Mouse (Mus musculus) limb, embryonic 10.5 days (tissue): ENCODE results near the gene Upf1. TPM values are rescaled to one million over a fixed set of nuclear protein-coding genes. Genes with fewer than 3 reads are reported as not detected.

Experiments
- DNase-seq: peaks from one replicate; pipeline ENCODE4 v3.0.0-alpha.2; 2017; ENCODE audit warnings: low spot score
- H3K27ac ChIP-seq: fragments of 300-500 bp; sonication (generic); 2 replicates; pipeline ENCODE4 v1.5.1; 2016; ENCODE audit warnings: mild to moderate bottlenecking
- H3K27me3 ChIP-seq: fragments of 300-500 bp; sonication (generic); 2 replicates; pipeline ENCODE4 v1.6.1; 2016; ENCODE audit warnings: low read depth, mild to moderate bottlenecking; ENCODE audit not compliant: poor library complexity, severe bottlenecking
- H3K36me3 ChIP-seq: fragments of 300-500 bp; sonication (generic); 2 replicates; pipeline ENCODE4 v1.6.1; 2016; ENCODE audit warnings: mild to moderate bottlenecking, moderate library complexity
- H3K4me1 ChIP-seq: fragments of 300-500 bp; sonication (generic); 2 replicates; pipeline ENCODE4 v1.6.1; 2016
- H3K4me3 ChIP-seq: fragments of 300-500 bp; sonication (generic); 2 replicates; pipeline ENCODE4 v1.5.1; 2016; ENCODE audit warnings: mild to moderate bottlenecking, moderate library complexity
- H3K9me3 ChIP-seq: fragments of 300-500 bp; sonication (generic); replicated peaks from 2 replicates; pipeline ENCODE4 v1.6.1; 2016; ENCODE audit warnings: mild to moderate bottlenecking
- WGBS: fragments of 180-500 bp; shearing (Covaris S2); methylation state at CpG from one replicate; pipeline ENCODE4 v1.1.7; 2016; 5-methylcytosine and 5-hydroxymethylcytosine counted together
- polyA plus RNA-seq: library from polyadenylated mRNA; unstranded; fragments of >200 nt; fragmentation: Nextera tagmentation; extraction: Ambion mirVana; gene quantifications from 2 replicates; pipeline ENCODE4 v1.2.1, GENCODE M21; 2016

Upf1 gene
- 25.6 and 26.7 TPM in 2 replicates for polyA plus RNA-seq

DNA sequence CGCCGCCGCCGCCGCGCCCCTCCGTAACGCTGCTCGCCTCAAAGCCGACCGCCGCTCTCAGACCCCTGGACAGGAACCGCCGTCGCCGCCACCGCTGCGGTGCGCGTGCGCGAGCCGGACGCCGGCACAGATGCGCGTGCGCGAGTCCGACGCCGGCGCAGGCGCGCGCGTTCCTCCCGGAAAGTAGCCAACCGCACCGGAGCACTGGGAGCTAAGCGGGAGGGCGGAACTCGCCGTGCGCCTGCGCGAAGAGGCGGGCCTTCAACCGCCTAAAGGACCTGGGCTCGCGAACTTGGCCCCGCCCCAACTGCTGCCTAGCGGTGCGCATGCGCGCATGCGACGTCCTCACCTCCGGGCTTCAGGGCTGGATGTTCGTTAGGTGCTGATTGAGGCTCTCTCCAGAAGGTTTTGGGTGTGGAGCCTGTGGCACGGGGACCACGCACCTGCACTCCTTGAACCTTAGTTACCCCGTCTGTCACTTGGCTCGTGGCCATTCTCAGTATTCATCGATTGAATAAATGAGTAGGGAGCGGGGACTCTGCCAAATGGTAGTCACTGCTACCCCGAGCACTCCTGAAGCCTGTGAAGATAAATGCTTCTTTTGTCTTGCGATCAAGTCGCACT is at the start of gene Upf1:
Upf1 (minus strand) TSS at position 85 of the 624 bp plus-strand sequence.
- 1% methylated on average over 69 of the region's 69 CpGs for WGBS
- peak; percentile 99 for DNase-seq
- Histone ChIP-seq H3K27me3 (no peaks in the 10 kb centered on the region), H3K4me3 (peak within 1 kb of the TSS; percentile 97), H3K9me3 (no peaks in the 10 kb centered on the region), H3K4me1 (peaks cover 52% of the 10 kb centered on the region), H3K36me3 (peaks cover 35% of the 10 kb centered on the region), H3K27ac (peak within 1 kb of the TSS; percentile 94)

DNA sequence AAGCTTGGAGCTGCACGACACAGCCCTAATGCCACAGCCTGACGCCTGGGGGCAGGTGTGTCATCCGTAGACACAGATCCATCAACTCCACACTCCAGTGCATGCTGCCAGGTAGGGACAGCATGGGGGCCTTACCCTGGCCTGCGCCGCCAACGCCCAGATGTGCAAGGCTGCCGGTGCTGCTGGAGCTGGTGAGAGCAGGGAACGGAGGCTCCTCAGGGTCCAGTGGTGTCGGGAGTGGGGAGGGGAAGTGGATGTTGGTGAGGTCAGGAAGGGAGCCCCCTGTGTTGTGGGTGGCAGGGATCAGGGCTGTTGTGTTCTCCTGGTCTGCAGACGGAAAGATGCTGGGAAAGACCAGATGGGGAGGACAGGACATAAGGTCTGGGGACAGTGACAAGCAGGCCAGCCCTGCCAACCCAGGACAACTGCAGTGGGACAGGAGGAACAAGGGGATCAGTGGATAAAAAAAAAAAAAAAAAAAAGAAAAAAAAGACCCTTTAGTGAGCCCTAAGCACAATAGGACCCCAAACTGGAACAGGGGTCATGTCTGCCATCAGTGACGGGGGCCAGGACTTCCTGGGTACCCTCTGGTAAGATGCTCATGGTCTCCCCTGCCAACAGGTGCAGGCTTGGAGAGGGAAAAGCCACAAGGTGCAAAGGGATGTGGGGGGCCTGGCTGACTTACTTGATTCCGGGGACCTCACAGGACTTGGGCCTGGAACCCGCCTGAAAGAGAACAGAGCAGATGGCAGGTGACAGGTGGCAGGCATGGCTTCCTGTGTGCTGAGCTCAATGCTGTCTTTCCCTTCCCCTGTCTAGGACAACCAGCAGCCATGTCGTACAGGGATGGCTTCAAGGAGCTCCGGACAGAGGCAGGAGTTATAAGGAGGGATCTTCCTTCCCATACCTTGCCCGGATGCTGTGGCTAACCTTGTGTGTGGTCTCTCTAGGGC is 44.8 kb upstream of the Upf1 start:
- 89% methylated on average over 16 of the region's 16 CpGs for WGBS
- Histone ChIP-seq H3K36me3 (peaks cover 11% of the 10 kb centered on the region), H3K4me1 (0 out of 2 replicates have a peak, but pooled peaks cover 3% of the 10 kb centered on the region), H3K27ac (no peak overlapping the region), H3K27me3 (no peaks in the 10 kb centered on the region), H3K9me3 (no peaks in the 10 kb centered on the region), H3K4me3 (no peak overlapping the region)
- no peak for DNase-seq

DNA sequence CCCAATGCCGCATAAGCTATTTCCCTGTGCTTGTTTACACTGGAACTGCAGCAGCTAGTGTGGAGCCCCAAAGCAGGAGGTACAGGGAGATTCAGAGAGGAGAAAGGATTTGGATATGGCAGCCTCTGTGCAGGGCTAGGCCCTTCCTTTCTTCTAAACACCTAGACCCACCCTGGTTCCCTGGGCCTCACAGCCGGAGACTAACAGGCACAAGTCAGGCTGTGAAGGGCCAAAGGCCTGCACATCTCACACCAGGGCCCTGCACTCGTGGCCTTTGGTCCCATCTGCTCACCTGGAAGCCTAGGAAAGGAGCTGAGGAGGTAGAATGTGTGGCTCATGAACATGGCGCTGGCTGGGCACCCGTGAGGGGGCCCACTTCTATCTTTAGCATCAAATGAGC is 43.1 kb upstream of the Upf1 start:
- DNase-seq, result no peak
- 75% methylated on average over 5 of the region's 5 CpGs for WGBS
- H3K27ac ChIP-seq, result no peak overlapping the region
- 0 out of 2 replicates have a peak, but pooled peaks cover 3% of the 10 kb centered on the region for H3K4me1 ChIP-seq
- H3K4me3 ChIP-seq, result no peak overlapping the region
- no peaks in the 10 kb centered on the region for H3K9me3 ChIP-seq
- H3K27me3 ChIP-seq, result no peaks in the 10 kb centered on the region
- H3K36me3 ChIP-seq, result peaks cover 22% of the 10 kb centered on the region

DNA sequence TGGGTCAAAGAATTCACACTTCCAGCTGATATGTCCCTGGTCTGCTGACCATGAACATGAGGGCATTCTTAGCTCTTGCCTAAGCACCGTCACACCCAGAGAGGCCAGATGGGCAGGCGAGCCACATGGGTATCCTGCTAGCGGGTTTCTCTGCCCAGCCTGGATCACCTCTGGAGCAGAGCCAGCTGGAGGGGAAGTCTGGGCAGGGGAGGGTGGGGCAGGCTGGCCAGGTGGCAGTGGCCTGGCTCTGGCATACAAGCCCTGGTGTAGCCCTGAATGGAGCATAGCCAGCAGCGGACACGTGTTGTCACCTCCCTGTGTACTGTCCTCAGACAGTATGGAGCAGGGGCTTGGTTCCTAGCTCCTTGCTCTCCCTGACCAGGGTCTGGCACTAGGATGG is 42.6 kb upstream of the Upf1 start:
- WGBS, result 89% methylated on average over 5 of the region's 5 CpGs
- peaks cover 28% of the 10 kb centered on the region for H3K36me3 ChIP-seq
- DNase-seq, result no peak

DNA sequence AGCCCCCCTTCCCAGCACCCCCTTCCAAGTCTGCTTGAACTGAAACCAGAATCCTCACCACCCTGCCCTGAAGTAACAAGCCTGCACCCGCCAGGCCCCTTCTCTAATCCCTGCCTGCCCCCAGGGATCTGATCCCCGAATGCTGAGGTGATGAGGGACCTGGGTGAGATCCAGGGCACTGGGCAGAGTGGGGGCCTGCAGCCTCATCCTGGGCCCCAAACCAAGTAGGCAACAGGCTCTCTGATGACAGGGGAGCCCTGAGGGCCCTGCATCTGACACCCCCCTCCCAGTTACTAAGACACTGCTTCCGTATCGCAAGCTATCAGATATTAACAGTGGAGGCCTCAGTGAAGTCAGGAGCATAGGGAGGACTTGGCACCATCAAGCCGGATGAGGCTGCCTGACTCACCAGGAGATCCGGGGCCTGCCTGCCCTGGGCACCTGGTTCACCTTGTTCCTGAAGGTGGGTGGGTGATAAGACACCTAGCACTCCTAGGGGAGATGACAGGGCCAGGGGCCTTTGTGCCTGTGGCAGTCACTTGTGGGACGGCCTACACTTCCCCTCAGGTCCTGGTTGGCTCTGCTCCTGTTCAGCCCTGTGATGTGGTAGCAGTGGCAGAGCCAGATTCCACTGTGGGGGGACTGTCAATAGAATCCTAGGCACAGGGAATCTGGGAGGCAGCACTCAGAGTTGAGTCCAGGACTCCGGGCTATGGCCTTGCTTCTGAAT is 41.4 kb upstream of the Upf1 start:
- no peak for DNase-seq
- Histone ChIP-seq H3K36me3 (peaks cover 21% of the 10 kb centered on the region), H3K27ac (no peak overlapping the region), H3K9me3 (no peaks in the 10 kb centered on the region), H3K27me3 (no peaks in the 10 kb centered on the region), H3K4me3 (no peak overlapping the region), H3K4me1 (peaks cover 3% of the 10 kb centered on the region; the same call in 1 of the 2 replicates)
- WGBS, result 86% methylated on average over 8 of the region's 8 CpGs

More for the DNA sequence above, 42.6 kb upstream of the Upf1 start:
- Histone ChIP-seq H3K27ac (no peak overlapping the region), H3K27me3 (no peaks in the 10 kb centered on the region), H3K9me3 (no peaks in the 10 kb centered on the region), H3K4me3 (no peak overlapping the region), H3K4me1 (peaks cover 3% of the 10 kb centered on the region; the same call in 1 of the 2 replicates)

DNA sequence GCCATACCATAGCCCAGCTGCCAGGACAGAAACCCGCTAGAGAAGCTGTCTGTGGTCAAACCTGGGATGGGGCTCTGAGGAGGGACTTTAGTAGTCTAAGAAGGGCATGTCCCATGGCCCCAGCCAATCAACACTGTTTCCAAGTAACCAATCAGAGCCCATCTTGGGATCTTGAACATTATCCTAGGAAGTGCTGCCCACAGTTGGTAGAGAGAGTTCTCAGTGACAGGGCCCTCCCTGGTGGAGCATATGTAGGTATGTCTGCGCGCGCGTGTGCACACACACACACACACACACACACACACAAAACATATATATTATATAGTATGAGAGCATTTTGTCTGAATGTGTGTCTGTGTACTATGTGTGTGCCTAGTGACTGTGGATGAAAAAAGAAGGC is 40.0 kb upstream of the Upf1 start:
- peaks cover 7% of the 10 kb centered on the region for H3K4me1 ChIP-seq
- no peaks in the 10 kb centered on the region for H3K27me3 ChIP-seq
- no peak overlapping the region for H3K27ac ChIP-seq
- H3K4me3 ChIP-seq, result no peak overlapping the region
- 79% methylated on average over 5 of the region's 5 CpGs for WGBS
- DNase-seq, result no peak
- peaks cover 33% of the 10 kb centered on the region for H3K36me3 ChIP-seq
- H3K9me3 ChIP-seq, result no peaks in the 10 kb centered on the region

DNA sequence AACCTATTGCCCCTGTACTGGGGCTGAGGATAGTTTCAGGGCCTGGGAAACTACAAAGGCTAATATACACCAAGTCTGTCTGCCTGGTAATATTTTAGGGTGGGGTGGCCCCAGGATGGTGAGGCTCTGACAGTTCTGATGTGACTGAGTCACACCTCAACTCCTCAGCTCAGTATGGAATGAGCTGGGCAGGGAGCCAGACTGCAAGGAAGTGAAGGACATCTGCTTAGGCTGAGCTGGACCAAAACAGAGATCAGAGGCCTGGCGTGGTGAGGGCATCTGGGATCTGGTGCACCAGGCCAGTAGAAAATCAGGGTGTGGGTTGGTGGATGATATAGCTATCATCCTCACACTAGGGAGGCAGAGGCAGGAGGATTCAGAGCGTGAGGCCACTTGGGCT is 36.6 kb upstream of the Upf1 start:
- no peak for DNase-seq
- H3K27me3 ChIP-seq, result no peaks in the 10 kb centered on the region
- H3K36me3 ChIP-seq, result peaks cover 64% of the 10 kb centered on the region
- H3K4me1 ChIP-seq, result peaks cover 8% of the 10 kb centered on the region
- 87% methylated on average over 2 of the region's 2 CpGs for WGBS
- H3K4me3 ChIP-seq, result no peak overlapping the region
- H3K9me3 ChIP-seq, result no peaks in the 10 kb centered on the region
- H3K27ac ChIP-seq, result no peak overlapping the region

DNA sequence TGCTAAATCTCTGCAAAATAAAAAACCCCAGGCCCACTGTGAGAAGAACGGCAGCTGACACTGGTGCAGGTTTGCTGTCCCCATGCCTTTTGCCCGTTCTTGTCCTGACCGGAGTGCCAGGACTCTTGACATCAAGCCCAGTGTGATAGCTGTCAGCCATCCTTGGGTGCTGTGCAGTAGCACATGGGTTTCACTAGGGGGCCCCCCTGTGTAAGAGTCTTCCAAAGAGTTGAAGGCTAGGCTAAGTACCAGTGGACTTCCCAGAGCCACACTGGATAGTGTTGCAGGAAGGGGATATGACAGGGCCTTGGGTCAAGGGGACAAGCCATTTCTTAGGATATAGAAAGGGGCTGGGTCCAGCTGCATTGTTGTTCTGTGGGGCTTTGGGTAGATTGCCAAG is 30.2 kb upstream of the Upf1 start:
- no peaks in the 10 kb centered on the region for H3K9me3 ChIP-seq
- DNase-seq, result peak; percentile 63
- 65% methylated on average over 3 of the region's 3 CpGs for WGBS
- H3K27me3 ChIP-seq, result peaks cover 16% of the 10 kb centered on the region
- H3K4me3 ChIP-seq, result no peak overlapping the region
- no peak overlapping the region for H3K27ac ChIP-seq
- peaks cover 6% of the 10 kb centered on the region; the same call in 1 of the 2 replicates for H3K4me1 ChIP-seq
- peaks cover 38% of the 10 kb centered on the region for H3K36me3 ChIP-seq

DNA sequence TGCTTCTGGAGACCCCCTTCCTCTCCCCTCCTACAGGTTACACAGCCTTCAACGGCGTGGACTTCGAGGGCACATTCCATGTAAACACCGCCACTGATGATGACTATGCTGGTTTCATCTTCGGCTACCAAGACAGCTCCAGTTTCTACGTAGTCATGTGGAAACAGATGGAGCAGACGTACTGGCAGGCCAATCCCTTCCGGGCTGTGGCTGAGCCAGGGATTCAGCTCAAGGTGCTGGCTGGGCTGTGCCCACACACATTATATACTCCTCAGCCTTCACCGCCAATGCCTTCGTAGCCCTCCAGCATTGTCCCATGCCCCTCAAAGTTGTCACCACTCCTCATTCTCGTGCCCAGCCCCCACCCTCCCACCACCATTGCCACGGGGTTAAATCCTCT is 27.0 kb upstream of the Upf1 start:
- Histone ChIP-seq H3K4me1 (peaks cover 15% of the 10 kb centered on the region), H3K27ac (no peak overlapping the region), H3K9me3 (no peaks in the 10 kb centered on the region), H3K27me3 (peaks cover 48% of the 10 kb centered on the region), H3K36me3 (peaks cover 6% of the 10 kb centered on the region), H3K4me3 (no peak overlapping the region)
- DNase-seq, result no peak
- WGBS, result 84% methylated on average over 12 of the region's 12 CpGs

DNA sequence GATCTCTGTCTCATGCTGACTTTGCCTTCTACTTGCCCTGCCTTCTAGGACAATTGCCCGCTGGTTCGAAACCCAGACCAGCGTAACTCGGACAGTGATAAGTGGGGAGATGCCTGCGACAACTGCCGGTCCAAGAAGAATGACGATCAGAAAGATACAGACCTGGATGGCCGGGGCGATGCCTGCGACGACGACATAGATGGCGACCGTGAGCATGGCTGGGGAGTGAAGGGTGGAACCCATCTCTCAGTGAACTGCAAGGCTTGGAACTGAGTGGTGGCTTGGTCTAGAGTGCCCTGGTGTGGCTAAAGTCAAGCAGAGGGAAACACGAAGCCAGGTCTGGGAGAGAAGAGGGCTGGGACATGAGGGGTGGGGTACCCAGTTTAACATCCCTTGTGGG is 24.0 kb upstream of the Upf1 start:
- H3K4me3 ChIP-seq, result no peak overlapping the region
- 14% methylated on average over 15 of the region's 15 CpGs for WGBS
- H3K9me3 ChIP-seq, result no peaks in the 10 kb centered on the region
- H3K4me1 ChIP-seq, result peaks cover 45% of the 10 kb centered on the region
- H3K27ac ChIP-seq, result no peak overlapping the region
- DNase-seq, result no peak
- H3K27me3 ChIP-seq, result peaks cover 78% of the 10 kb centered on the region
- H3K36me3 ChIP-seq, result no peaks in the 10 kb centered on the region

DNA sequence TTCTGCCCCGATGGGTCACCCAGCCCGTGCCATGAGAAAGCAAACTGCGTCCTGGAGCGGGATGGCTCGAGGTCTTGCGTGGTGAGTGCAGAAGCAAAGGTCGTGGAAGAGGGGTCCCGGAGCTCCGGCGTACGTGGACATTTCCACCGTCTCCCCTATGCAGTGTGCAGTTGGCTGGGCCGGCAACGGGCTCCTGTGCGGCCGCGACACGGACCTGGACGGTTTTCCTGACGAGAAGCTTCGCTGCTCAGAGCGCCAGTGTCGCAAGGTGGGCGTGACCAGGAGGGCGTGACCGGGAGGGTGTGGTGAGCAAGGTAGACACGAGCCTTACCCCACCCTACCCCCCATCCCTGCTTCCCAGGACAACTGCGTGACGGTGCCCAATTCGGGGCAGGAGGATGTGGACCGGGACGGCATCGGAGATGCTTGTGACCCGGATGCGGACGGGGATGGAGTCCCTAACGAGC is 23.2 kb upstream of the Upf1 start:
- Histone ChIP-seq H3K27me3 (peaks cover 83% of the 10 kb centered on the region), H3K4me1 (peaks cover 51% of the 10 kb centered on the region), H3K36me3 (no peaks in the 10 kb centered on the region), H3K9me3 (no peaks in the 10 kb centered on the region), H3K27ac (no peak overlapping the region), H3K4me3 (peak overlapping the region; percentile 33)
- 11% methylated on average over 37 of the region's 37 CpGs for WGBS
- peak; percentile 52 for DNase-seq

DNA sequence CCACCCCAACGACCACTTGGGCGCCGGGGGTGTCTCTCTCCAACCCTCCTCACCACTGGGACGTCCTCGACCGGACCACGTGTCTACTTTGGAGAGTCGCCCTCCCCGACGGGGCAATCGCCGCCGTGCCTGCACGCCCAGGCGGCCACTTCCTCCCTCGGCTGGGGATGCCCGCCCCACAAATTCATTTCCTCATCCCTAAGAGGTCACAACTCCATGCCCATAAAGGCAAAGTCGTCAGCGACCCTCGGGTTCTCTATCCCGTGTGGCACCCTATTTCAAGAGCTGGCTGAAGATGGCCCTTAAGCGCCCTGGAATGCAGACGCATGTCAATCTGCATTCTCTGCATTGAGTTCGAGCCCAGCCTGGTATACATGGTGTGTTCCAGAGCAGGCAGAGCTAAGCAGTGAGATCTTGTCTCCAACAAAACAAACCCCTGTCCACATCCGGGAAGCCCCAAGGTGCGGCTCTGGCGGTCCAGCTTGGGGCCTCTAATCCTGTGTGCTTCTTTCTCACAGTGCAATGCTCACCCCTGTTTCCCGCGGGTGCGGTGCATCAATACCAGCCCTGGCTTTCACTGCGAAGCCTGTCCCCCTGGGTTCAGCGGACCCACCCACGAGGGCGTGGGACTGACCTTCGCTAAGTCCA is 22.3 kb upstream of the Upf1 start:
- H3K4me1 ChIP-seq, result peaks cover 54% of the 10 kb centered on the region
- peak overlapping the region; percentile 48 for H3K4me3 ChIP-seq
- peak; percentile 48 for DNase-seq
- H3K27ac ChIP-seq, result no peak overlapping the region
- 10% methylated on average over 35 of the region's 35 CpGs for WGBS
- H3K36me3 ChIP-seq, result no peaks in the 10 kb centered on the region
- H3K27me3 ChIP-seq, result peaks cover 91% of the 10 kb centered on the region
- no peaks in the 10 kb centered on the region for H3K9me3 ChIP-seq
